Mouse (Mus musculus) c-Kit-negative CD71-positive TER-119-positive erythroid progenitor cells, embryonic 14.5 days (primary cell): ENCODE measurements around the gene Ciao2a.

Experiments
- DNase-seq: peaks from one replicate; pipeline ENCODE4 v3.0.0-alpha.2; 2013; ENCODE audit warnings: low read depth, low spot score

Gene Ciao2a

GRCm38 (mm10) chr9:66160155-66160554 is 33.7 kb downstream of the Ciao2a start:
- no peak for DNase-seq

- no peak for DNase-seq
Observed at GRCm38 (mm10) chr9:66162995-66163394, 36.6 kb downstream of the Ciao2a start.

- DNase-seq, result no peak
Observed at GRCm38 (mm10) chr9:66167222-66167621, 40.8 kb downstream of the Ciao2a start.

- DNase-seq, result no peak
Observed at GRCm38 (mm10) chr9:66168233-66168632, 41.8 kb downstream of the Ciao2a start.

GRCm38 (mm10) chr9:66170506-66170905 is 44.1 kb downstream of the Ciao2a start:
- no peak for DNase-seq

- no peak for DNase-seq
Observed at GRCm38 (mm10) chr9:66171275-66171921, 45.0 kb downstream of the Ciao2a start.

GRCm38 (mm10) chr9:66173316-66173855 is 47.0 kb downstream of the Ciao2a start:
- no peak for DNase-seq

GRCm38 (mm10) chr9:66174985-66175384 is 48.6 kb downstream of the Ciao2a start:
- no peak for DNase-seq

GRCm38 (mm10) chr9:66177975-66178374 is 51.6 kb downstream of the Ciao2a start:
- DNase-seq, result no peak

- peak; percentile 46 for DNase-seq
Observed at GRCm38 (mm10) chr9:66179795-66180194, 53.4 kb downstream of the Ciao2a start.

GRCm38 (mm10) chr9:66181126-66181825 is 54.9 kb downstream of the Ciao2a start:
- DNase-seq, result peak; percentile 66

- DNase-seq, result peak; percentile 82
Observed at GRCm38 (mm10) chr9:66181826-66182678, 55.6 kb downstream of the Ciao2a start.

GRCm38 (mm10) chr9:66182679-66182993 is 56.2 kb downstream of the Ciao2a start:
- DNase-seq, result peak; percentile 54

GRCm38 (mm10) chr9:66183023-66183422 is 56.6 kb downstream of the Ciao2a start:
- DNase-seq, result no peak

- DNase-seq, result no peak
Observed at GRCm38 (mm10) chr9:66184572-66184971, 58.2 kb downstream of the Ciao2a start.

GRCm38 (mm10) chr9:66186426-66186825 is 60.0 kb downstream of the Ciao2a start:
- no peak for DNase-seq
